Mouse (Mus musculus): ENCODE results near the gene Emd. TPM values are rescaled to one million over a fixed set of nuclear protein-coding genes. Genes with fewer than 3 reads are reported as not detected.
A peak's percentile ranks its signal among the peaks of the same experiment; 100 is the strongest.
"Not testable (repeated sequence)": the region's sequence is repeated elsewhere in the genome, so short reads cannot be mapped to it uniquely, and the experiment has no call there.

Emd gene
- total RNA-seq (2021), result 10 to 100 TPM; 33.0 to 35.6 TPM

- DNase-seq, result peak; percentile 81 to 85
Observed at GRCm38 (mm10) chrX:74254153-74254887, at the start of gene Emd. Gene Emd (plus strand): TSS chrX:74254687.

GRCm38 (mm10) chrX:74218496-74218895, 36.0 kb upstream of the Emd start:
- no peak for DNase-seq

GRCm38 (mm10) chrX:74219449-74219848, 35.0 kb upstream of the Emd start:
- DNase-seq, result no peak

- not testable (repeated sequence) for DNase-seq
Observed at GRCm38 (mm10) chrX:74220099-74220498, 34.4 kb upstream of the Emd start.

- DNase-seq, result no peak
Observed at GRCm38 (mm10) chrX:74230038-74230437, 24.4 kb upstream of the Emd start.

- no peak for DNase-seq
Observed at GRCm38 (mm10) chrX:74233196-74233595, 21.3 kb upstream of the Emd start.

GRCm38 (mm10) chrX:74240332-74240731, 14.2 kb upstream of the Emd start:
- no peak for DNase-seq

GRCm38 (mm10) chrX:74243396-74243795, 11.1 kb upstream of the Emd start:
- DNase-seq, result no peak

- no peak for DNase-seq
Observed at GRCm38 (mm10) chrX:74243807-74244206, 10.7 kb upstream of the Emd start.

- DNase-seq, result peak in 1 of 2 experiments; percentile 20
Observed at GRCm38 (mm10) chrX:74244614-74245083, 9.8 kb upstream of the Emd start.

- no peak for DNase-seq
Observed at GRCm38 (mm10) chrX:74245107-74245506, 9.4 kb upstream of the Emd start.

- DNase-seq, result peak; percentile 57 to 61
Observed at GRCm38 (mm10) chrX:74245687-74246086, 8.8 kb upstream of the Emd start.

- peak; percentile 81 to 84 for DNase-seq
Observed at GRCm38 (mm10) chrX:74246213-74246681, 8.2 kb upstream of the Emd start.

GRCm38 (mm10) chrX:74246693-74247092, 7.8 kb upstream of the Emd start:
- DNase-seq, result peak in 1 of 2 experiments; percentile 20

- DNase-seq, result peak in 1 of 2 experiments; percentile 26
Observed at GRCm38 (mm10) chrX:74248651-74249050, 5.8 kb upstream of the Emd start.

- DNase-seq, result peak; percentile 41 to 52
Observed at GRCm38 (mm10) chrX:74249615-74250014, 4.9 kb upstream of the Emd start, which contains the start of gene Flna. Gene Flna (minus strand): TSS chrX:74249820.

- DNase-seq, result no peak
Observed at GRCm38 (mm10) chrX:74254888-74255565, 540 bp downstream of the Emd start.

GRCm38 (mm10) chrX:74257746-74258145, 3.3 kb downstream of the Emd start:
- DNase-seq, result no peak

- DNase-seq, result no peak
Observed at GRCm38 (mm10) chrX:74269736-74270061, 15.2 kb downstream of the Emd start.

- DNase-seq, result peak; percentile 87 to 89
Observed at GRCm38 (mm10) chrX:74270062-74270901, 15.8 kb downstream of the Emd start, which contains the start of gene Rpl10. Gene Rpl10 (plus strand): TSS chrX:74270812.

- no peak for DNase-seq
Observed at GRCm38 (mm10) chrX:74270902-74271551, 16.5 kb downstream of the Emd start.

Data from layer of hippocampus, postnatal 36 days (tissue).